Mouse (Mus musculus) c-Kit-negative CD71-positive TER-119-positive erythroid progenitor cells, embryonic 14.5 days (primary cell): ENCODE data around the gene Frem1.

Source experiments
- DNase-seq: peaks from one replicate; pipeline ENCODE4 v3.0.0-alpha.2; 2013; ENCODE audit warnings: low read depth, low spot score

Frem1 gene

DNA sequence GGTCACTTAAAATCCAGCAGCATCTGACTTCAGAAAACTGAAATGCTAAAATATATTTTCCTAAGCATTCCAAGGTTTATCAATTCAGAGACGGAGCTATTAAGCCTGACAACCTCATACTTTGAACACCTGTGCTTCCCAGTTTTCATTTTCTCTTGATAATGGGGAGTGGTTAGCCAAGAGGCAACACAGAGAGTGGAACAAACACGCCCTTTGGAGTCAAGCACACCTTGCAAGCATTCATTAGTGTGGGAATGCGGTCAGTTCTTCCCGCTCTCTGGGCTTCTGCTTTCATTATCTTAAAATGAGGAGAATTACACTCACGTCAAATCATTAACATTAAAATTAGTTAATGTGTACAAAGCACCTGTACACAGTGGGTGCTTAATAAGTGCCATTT lies 122.1 kb downstream of the Frem1 start:
- no peak for DNase-seq

GRCm38 (mm10) chr4:82921962-82922361 lies 130.2 kb downstream of the Frem1 start:
- DNase-seq, result no peak

DNA sequence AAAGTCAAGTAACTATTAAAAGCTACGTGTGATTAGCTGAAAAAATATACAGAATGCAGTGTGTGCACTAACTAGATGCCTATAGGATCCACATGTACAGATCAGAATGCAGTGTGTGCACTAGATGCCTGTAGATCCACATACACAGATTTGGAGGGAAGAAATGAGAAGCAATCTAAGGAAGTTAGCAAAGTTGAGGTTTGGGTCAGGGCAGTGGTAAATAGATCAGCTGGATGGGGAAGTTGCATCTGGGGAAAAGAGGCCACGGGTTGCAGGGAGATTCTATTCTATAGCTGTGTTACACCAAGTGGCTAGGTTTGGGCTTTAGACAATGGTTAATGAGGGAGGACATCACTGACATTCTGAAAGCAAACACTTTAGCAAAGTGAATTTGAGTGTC lies 133.5 kb downstream of the Frem1 start:
- no peak for DNase-seq

- no peak for DNase-seq
Measured at GRCm38 (mm10) chr4:82916678-82917050, 135.5 kb downstream of the Frem1 start.

DNA sequence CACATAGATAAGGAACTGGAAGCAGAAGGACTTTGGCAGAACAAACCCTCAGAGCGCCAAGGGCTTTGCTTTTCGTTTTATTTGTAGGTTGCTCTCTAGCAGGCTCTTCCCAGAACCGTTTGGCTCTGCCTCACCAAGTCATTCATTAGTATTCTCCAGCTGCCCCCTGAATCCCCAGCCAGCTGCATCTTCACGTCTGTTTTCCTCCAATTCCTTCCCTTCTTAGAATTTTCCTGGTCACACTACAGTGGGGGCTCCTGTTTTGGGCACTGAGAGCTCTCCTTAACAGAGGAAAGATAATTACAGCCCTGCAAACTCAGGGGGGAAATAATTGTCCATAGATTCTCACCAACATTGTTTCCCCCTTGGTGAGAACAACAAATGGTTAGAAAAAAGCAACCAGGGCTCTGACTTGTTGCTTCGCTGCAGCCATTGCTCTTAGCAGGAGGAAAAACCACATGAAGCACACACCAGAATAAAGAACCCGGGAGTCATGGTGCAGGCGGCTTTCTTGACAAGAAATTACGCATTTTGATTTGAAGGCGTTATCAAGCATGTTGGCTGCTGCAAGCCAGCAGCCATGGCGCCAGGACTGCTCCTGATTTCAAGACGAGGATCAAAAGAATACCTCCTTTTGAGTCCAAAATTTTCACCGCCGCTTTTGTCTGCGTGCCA lies 136.0 kb downstream of the Frem1 start:
- DNase-seq, result no peak

GRCm38 (mm10) chr4:82915576-82915975 lies 136.6 kb downstream of the Frem1 start:
- no peak for DNase-seq

DNA sequence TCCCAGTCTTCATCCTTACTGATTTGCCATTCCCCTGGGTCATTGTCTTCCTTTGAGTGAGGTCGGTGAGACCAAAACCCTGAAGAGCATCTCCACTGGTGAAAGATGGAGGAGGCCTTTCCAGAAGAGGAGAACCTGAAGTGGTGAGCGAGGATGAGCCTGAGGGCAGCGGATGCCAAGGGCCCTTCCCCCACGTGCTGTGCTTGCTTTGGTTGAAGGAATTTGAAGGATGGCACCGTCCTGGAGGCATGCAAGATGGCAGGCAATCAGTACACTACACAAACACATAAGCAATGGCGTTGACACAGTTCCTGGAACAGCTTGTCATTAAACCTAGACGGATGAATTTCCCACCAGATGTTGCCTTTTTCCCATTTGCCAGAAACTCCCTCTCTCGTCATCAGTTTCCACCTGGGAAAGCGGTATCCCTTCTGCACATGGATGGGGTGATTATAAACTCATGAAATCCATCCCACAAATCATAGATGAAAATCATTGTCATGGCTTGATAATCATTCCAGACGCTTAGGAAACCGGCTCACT lies 137.5 kb downstream of the Frem1 start:
- DNase-seq, result no peak

- no peak for DNase-seq
Measured at GRCm38 (mm10) chr4:82895227-82895626, 156.9 kb downstream of the Frem1 start.

DNA sequence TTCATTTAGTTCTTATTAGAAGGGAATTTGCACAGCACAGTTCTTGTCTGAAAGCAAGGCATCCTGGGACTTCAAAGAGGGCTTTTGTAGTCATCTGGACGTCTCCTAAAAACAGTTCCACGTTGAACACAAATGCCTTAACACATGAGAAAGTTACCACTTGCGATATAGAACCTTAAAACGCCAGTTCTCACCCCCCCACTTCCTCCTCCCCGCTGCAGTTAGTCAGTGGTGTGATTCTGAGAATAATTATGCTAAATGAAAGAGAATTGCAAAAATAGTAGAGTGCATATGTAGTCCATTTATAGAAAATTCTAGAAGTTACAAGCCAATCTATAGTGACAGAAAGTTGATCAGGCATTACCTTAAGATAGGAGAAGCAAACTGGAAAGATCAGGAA lies 159.9 kb downstream of the Frem1 start:
- DNase-seq, result no peak

- DNase-seq, result no peak
Measured at GRCm38 (mm10) chr4:82891566-82891965, 160.6 kb downstream of the Frem1 start.

DNA sequence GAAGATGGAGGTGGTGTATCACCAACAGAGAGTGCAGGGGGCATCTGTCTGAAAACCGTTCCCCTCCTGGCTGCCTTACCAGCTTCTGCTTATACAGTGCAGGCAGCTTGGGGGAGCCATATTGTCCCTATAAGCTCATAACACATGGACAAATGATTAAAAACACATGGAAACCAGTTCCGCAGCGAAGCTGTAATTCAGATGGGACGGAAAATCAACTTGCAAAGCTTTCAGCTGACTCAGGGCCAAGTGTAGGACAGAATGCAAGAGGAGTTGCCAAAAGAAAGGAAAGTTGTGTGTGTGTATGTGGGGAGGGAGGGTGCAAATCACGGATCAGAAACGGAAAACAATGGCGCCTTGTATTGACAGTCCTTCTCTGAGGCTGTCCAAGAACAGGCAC lies 161.1 kb downstream of the Frem1 start:
- DNase-seq, result no peak

- no peak for DNase-seq
Measured at GRCm38 (mm10) chr4:82890585-82890984, 161.6 kb downstream of the Frem1 start.

GRCm38 (mm10) chr4:82886148-82886547 lies 166.0 kb downstream of the Frem1 start:
- DNase-seq, result no peak

DNA sequence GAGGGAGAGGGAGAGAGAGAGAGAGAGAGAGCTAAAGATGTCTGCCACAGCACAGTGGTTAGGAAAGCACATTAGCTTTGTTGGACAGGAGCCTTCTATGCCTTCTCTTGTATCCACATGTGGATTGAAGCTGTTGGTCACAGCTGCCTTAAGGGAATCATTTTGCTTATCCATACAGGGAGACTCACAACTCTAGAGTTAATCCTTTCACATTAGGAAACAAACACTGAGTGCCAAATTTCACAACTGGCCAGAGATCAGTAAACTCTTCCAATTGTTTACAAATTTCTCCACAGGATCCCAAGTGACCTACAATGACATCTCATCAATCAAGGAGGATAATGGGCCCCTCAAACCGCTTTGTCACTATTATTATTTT lies 166.6 kb downstream of the Frem1 start:
- DNase-seq, result no peak

DNA sequence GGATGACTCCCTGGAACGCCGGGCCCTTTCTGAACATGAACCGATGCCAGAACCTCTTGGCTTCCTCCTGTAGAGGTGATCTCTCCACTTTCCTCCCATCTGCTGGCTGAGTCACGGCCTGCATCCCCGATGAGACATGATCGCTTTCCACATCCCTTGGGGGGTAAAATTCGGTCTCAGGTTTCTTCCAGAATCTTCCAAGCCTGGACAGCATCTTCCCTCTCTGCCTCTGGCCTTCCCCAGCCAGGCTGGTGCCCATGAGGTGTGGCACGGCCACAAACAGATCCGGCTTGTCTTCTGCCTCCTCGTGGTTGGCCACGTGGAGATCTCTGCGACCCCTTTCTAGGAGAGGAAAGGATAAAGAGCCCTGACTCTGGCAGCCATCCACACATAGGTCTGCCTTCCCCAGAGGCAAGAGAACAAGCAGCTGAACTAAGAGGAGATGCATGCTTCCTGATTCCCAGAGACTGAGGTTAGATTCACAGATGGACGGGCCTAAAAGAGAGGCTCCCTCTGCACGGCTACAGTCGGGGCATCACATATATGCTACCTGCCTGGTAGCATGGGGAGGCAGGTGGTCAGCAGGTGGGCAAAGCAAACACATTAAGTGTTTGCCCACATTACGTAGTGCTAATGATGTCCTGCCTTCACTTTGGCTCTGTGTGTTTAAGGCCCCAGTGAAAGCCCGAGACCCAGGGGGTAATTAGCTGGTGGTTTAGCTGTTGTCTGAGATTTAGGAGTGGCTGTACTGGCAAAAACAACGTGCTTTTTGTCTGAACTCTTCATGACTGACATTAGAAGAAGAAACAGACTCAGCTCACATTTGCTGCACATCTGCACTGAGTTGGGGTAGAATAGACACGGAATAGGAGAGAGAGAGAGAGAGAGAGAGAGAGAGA lies 167.3 kb downstream of the Frem1 start, which contains the start of gene Cer1:
Cer1 (minus strand) TSS at position 513 of the 899 bp plus-strand sequence.
- no peak for DNase-seq

GRCm38 (mm10) chr4:82882500-82882899 lies 169.6 kb downstream of the Frem1 start:
- no peak for DNase-seq

DNA sequence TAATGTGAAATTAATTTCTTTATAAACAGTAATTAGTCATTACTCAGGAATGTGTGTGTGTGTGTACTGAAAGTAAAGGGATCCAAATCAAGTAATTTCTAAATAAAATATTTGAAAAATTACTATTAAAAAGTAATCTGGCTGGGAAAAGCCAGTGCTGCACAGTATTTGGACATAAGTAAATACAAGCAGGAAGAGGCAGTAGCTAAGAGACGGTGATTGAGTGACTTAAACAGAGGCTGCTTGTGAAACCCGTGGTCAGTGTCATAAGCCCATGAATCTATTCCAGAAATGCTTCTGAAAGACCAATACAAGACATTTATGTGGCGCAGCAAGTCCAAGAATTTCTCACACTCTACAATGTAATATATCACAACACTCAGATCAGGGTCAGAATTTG lies 170.8 kb downstream of the Frem1 start:
- DNase-seq, result no peak

DNA sequence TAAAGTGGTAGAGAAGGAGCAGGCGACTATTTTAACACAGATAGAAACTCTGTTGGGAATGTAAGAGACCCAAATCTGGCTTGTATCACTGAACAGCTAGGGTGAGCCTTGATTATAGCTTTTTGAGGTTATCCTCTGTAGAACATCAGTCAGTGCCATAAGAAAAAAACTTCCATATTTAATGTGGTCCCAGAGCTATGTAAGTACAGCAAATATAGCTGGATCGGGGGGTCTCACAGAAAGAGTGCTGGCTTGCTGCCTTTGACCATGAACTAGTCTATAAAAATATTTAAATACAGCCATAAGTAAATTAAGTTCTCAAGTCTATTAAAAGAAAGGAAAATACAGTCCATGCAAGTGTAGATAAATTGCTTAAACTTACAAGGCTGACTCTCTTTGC lies 171.9 kb downstream of the Frem1 start:
- DNase-seq, result no peak

DNA sequence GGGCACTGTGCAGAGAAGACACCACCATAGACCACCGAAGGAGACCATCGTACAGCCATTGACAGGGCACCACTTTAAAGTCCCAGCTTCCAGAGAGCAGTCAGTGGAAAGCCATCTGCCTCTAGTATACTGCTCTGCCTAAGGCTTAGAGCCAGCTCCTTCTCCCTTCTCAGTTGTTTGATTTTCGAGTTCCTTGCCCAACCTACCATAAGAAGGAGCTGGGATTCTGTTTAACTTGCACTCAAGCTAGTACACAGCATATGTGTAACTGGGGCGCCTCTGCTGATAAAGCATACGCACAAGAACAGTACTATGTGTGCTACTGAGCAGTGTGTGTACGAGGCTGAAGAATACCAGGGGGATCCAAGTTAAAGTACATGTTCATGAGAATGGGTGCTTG lies 173.0 kb downstream of the Frem1 start:
- no peak for DNase-seq

GRCm38 (mm10) chr4:82876656-82877055 lies 175.5 kb downstream of the Frem1 start:
- no peak for DNase-seq

DNA sequence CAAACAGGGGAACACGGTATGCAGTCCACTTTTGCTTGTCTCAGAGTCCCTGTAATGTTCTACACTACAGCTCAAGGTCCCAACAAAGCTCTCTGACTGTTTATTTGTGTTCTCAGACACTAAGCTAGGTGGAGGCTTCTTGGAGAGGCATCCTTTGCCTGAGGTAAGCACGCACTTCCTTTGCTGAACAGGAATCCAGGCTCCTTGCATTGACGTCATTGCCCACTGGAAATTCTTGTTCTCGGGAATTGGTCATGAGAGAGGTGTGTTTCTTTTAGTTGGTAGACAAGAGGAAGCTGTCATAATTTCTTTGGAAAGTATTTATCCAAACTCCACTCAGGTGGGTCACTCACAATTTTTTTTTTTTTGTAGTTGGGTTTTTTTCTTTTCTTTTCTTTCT lies 176.6 kb downstream of the Frem1 start:
- DNase-seq, result no peak

DNA sequence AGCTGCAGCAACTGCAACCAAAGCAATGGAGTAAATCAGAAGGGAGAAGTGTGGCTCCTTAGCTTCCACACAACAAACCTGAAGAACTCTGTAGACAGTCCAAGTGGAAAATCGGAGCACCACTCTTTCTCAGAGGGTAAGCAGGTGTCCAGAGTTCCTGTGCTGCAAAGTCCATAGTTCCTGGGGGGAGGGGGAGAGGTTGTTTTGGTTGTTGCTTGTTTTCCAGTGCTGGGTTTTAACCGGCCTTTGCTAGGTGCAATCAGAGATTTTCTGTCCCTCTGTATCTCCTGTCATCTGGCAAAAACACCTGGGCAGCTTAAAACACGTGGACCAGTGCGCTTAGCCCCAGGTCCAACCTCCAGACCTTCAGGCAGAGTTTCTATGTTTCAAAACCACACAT lies 177.3 kb downstream of the Frem1 start:
- no peak for DNase-seq

GRCm38 (mm10) chr4:82872548-82872947 lies 179.6 kb downstream of the Frem1 start:
- DNase-seq, result no peak
